Mouse (Mus musculus) kidney, embryonic 14.5 days (tissue): ENCODE data around the gene Daam1. TPM values are rescaled to one million over a fixed set of nuclear protein-coding genes. Genes with fewer than 3 reads are reported as not detected.

Experiments used
- ATAC-seq: fragments of 200-750 bp; cut with Nextera tagmentation; 2 replicates; pipeline ENCODE4 v1.8.0; 2017; ENCODE audit warnings: moderate number of reproducible peaks, mild to moderate bottlenecking, moderate TSS enrichment, moderate library complexity; ENCODE audit not compliant: low FRiP score, low TSS enrichment
- H3K27ac ChIP-seq: fragments of 300-500 bp; sonication (generic); 2 replicates; pipeline ENCODE4 v1.5.1; 2014; ENCODE audit warnings: low read depth, mild to moderate bottlenecking, low read length, moderate library complexity, mixed read lengths
- H3K27me3 ChIP-seq: fragments of 300-500 bp; sonication (generic); 2 replicates; pipeline ENCODE4 v1.6.1; 2014; ENCODE audit warnings: mild to moderate bottlenecking, low read length; ENCODE audit not compliant: control insufficient read depth, insufficient read depth
- H3K36me3 ChIP-seq: fragments of 300-500 bp; sonication (generic); 2 replicates; pipeline ENCODE4 v1.6.1; 2014; ENCODE audit warnings: low read length, mixed read lengths; ENCODE audit not compliant: control insufficient read depth, insufficient read depth
- H3K4me1 ChIP-seq: fragments of 300-500 bp; sonication (generic); 2 replicates; pipeline ENCODE4 v1.6.1; 2014; ENCODE audit warnings: low read length, mixed read lengths; ENCODE audit not compliant: control insufficient read depth, insufficient read depth
- H3K4me2 ChIP-seq: fragments of 300-500 bp; sonication (generic); replicated peaks from 2 replicates; pipeline ENCODE4 v1.6.1; 2014; ENCODE audit warnings: low read depth, mild to moderate bottlenecking, low read length
- H3K4me3 ChIP-seq: fragments of 300-500 bp; sonication (generic); 2 replicates; pipeline ENCODE4 v1.5.1; 2014; ENCODE audit warnings: mild to moderate bottlenecking, low read length
- H3K9ac ChIP-seq: fragments of 300-500 bp; sonication (generic); 2 replicates; pipeline ENCODE4 v1.6.1; 2014; ENCODE audit warnings: low read depth, mild to moderate bottlenecking, low read length, moderate library complexity
- H3K9me3 ChIP-seq: fragments of 300-500 bp; sonication (generic); 2 replicates; pipeline ENCODE4 v1.6.1; 2016; ENCODE audit warnings: low read length; ENCODE audit not compliant: control insufficient read depth
- WGBS: fragments of 180-500 bp; shearing (Covaris S2); extraction: QIAGEN DNeasy Blood & Tissue Kit; methylation state at CpG from one replicate; pipeline ENCODE4 v1.1.7; 2014; 5-methylcytosine and 5-hydroxymethylcytosine counted together
- polyA plus RNA-seq: library from polyadenylated mRNA; unstranded; fragments of >200 nt; fragmentation: Nextera tagmentation; extraction: Ambion mirVana; gene quantifications from 2 replicates; pipeline ENCODE4 v1.2.1, GENCODE M21; 2014

Gene Daam1
- polyA plus RNA-seq, 1 experiment from 2014 or later = 13.0 TPM

DNA sequence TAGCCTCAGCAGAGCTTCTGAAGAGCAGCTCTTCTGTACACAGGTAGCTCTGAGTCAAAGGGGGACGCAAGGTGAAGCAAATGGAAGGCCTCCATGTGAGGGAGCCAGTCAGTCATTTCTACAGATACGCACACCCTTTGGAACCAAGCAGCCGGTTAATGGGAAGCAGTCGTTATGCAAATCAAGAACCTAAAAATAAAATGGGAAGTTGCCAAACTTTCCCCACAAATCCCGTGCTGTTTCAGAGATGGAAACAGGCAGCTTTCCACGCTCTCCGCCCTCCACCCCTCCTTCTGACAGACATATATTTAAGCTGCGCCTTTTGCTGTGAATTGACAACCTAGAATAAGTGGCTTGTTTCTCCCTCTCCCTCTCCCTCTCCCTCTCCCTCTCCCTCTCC, 150.4 kb downstream of the Daam1 start:
- WGBS = 82% methylated on average over 8 of the region's 8 CpGs
- H3K27ac ChIP-seq = no peak overlapping the region
- no peak overlapping the region for H3K9ac ChIP-seq
- H3K36me3 ChIP-seq = peaks cover 20% of the 10 kb centered on the region
- no peak for ATAC-seq
- no peaks in the 10 kb centered on the region for H3K9me3 ChIP-seq
- H3K4me3 ChIP-seq = no peak overlapping the region
- H3K4me2 ChIP-seq = no peak overlapping the region
- 0 out of 2 replicates have a peak, but pooled peaks cover 7% of the 10 kb centered on the region for H3K4me1 ChIP-seq
- H3K27me3 ChIP-seq = no peaks in the 10 kb centered on the region

- Histone ChIP-seq H3K9me3 (no peaks in the 10 kb centered on the region), H3K4me2 (no peak overlapping the region), H3K36me3 (peaks cover 24% of the 10 kb centered on the region), H3K4me1 (0 out of 2 replicates have a peak, but pooled peaks cover 6% of the 10 kb centered on the region), H3K27me3 (no peaks in the 10 kb centered on the region), H3K9ac (no peak overlapping the region), H3K4me3 (no peak overlapping the region), H3K27ac (no peak overlapping the region)
- WGBS = 84% methylated on average over 5 of the region's 5 CpGs
- ATAC-seq = no peak
Observed at GRCm38 (mm10) chr12:71981791-71982190, 150.9 kb downstream of the Daam1 start.

DNA sequence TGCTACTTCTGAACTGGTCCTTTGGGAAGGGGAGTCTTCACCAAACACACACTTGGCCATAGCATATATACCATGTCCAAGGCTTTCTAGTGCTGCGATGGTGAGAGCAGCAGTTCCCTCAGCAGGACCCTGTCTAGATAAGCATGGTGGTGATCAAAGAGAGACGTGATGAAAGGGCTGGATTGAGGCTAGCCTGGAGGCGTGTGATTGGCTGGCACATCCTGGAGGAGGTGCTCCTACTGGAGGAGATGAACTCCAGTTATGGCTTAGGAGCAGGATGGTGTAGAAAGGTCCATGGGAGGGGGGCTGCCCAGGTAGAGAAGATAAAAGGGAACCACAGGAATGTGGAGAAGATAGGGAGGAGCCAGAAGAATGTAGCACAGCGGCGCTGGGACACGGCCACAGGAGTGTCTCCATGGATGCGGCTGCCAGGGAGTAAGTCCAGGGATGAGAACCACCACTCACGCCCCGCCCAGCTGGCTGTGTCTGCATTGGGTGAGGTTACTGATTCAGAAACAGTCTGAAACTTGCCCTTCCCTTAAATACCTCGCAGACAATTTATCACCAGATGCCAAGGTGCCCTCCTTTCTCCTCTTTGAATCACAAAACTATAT, 152.3 kb downstream of the Daam1 start:
- peaks cover 24% of the 10 kb centered on the region for H3K36me3 ChIP-seq
- H3K4me3 ChIP-seq = no peak overlapping the region
- no peak overlapping the region for H3K9ac ChIP-seq
- H3K9me3 ChIP-seq = no peaks in the 10 kb centered on the region
- ATAC-seq = no peak
- H3K4me2 ChIP-seq = no peak overlapping the region
- WGBS = 87% methylated on average over 10 of the region's 10 CpGs
- H3K27me3 ChIP-seq = no peaks in the 10 kb centered on the region
- 0 out of 2 replicates have a peak, but pooled peaks cover 3% of the 10 kb centered on the region for H3K4me1 ChIP-seq
- H3K27ac ChIP-seq = no peak overlapping the region

DNA sequence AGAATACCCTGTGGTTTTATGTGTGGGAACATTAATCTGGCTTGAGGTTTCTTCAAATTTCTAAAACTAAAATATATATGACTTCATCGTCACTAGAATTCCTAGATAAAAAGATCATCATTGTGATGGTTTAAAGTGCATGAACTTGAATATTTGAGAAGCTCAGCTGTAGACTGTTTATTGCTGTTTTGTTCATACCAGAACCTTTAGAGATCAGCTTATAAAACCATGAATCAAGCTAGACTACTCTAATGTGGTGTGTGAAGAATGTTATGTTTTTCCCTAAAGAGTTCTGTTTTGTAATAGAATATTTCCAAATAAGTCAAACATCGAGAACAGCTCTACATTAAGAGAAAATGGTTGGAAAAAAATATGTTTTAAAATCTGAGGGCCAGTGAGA, 156.3 kb downstream of the Daam1 start:
- Histone ChIP-seq H3K27me3 (no peaks in the 10 kb centered on the region), H3K9me3 (no peaks in the 10 kb centered on the region), H3K4me2 (no peak overlapping the region), H3K27ac (no peak overlapping the region), H3K9ac (no peak overlapping the region), H3K4me3 (no peak overlapping the region), H3K4me1 (no peaks in the 10 kb centered on the region), H3K36me3 (peaks cover 31% of the 10 kb centered on the region; the same call in 1 of the 2 replicates)
- WGBS = 89% methylated on average over 2 of the region's 2 CpGs
- ATAC-seq = no peak

DNA sequence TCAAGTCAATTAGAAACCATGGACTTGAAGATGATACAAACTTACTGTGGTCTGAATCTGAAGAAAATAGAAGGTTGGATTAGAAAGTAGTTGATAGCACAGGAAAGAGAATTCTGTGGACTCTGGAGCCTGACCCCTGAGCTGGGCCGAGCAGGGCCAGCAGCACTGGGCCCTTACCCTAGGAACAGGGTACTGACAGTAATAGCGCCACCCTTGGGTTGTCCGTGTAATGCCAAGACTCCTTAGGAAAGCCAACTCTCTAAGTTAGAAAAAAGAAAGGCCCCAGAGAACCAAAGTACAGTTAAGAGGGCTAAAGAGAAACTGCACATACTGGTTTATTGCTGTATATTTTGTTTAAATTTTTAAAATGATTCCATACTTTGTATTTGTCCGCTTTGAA, 157.0 kb downstream of the Daam1 start:
- ATAC-seq = no peak
- Histone ChIP-seq H3K4me3 (no peak overlapping the region), H3K27ac (no peak overlapping the region), H3K9ac (no peak overlapping the region), H3K36me3 (peaks cover 36% of the 10 kb centered on the region), H3K9me3 (no peaks in the 10 kb centered on the region), H3K27me3 (no peaks in the 10 kb centered on the region), H3K4me2 (no peak overlapping the region), H3K4me1 (no peaks in the 10 kb centered on the region)
- 89% methylated on average over 4 of the region's 4 CpGs for WGBS

- 94% methylated on average over 17 of the region's 17 CpGs for WGBS
- ATAC-seq = no peak
- Histone ChIP-seq H3K36me3 (peaks cover 30% of the 10 kb centered on the region), H3K27me3 (no peaks in the 10 kb centered on the region), H3K4me1 (no peaks in the 10 kb centered on the region), H3K27ac (no peak overlapping the region), H3K9me3 (no peaks in the 10 kb centered on the region), H3K4me2 (no peak overlapping the region), H3K9ac (no peak overlapping the region), H3K4me3 (no peak overlapping the region)
Observed at GRCm38 (mm10) chr12:71989596-71989995, 158.7 kb downstream of the Daam1 start.

DNA sequence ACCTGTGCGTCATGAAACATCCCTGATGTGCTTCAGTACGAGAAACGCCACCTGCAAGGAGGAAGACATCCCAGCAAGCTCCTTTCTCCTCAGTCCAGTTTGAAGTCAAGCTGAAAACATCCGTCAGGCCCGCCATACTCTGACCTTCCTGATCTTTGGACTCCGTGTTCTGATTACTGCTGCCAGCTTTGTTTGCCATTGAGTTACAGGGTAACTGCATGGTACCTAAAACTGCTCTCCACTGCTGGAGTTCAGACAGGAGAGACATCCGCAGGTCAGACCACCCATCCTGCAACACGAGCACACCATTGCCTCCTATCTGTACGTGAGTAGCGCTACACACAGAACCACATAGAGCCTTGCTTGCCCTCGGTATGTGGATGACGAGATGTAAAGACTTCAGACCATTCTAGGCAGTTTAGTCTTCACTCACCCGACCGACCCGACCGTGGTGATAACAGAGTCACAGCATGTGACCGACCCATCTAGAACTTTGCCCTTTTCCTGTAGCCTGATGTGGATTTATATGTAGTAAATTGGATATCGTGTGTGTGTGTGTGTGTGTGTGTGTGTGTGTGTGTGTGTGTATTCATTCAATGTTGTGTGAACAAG, 161.8 kb downstream of the Daam1 start:
- Histone ChIP-seq H3K36me3 (peaks cover 20% of the 10 kb centered on the region), H3K27ac (no peak overlapping the region)

GRCm38 (mm10) chr12:71995831-71996230, 165.0 kb downstream of the Daam1 start:
- Histone ChIP-seq H3K9me3 (no peaks in the 10 kb centered on the region), H3K4me2 (no peak overlapping the region), H3K27me3 (no peaks in the 10 kb centered on the region), H3K4me3 (no peak overlapping the region), H3K4me1 (no peaks in the 10 kb centered on the region), H3K9ac (no peak overlapping the region), H3K27ac (no peak overlapping the region), H3K36me3 (peaks cover 14% of the 10 kb centered on the region)
- no peak for ATAC-seq
- 88% methylated on average over 8 of the region's 8 CpGs for WGBS

More for the DNA sequence above, 161.8 kb downstream of the Daam1 start:
- H3K27me3 ChIP-seq = no peaks in the 10 kb centered on the region
- H3K4me3 ChIP-seq = no peak overlapping the region
- no peaks in the 10 kb centered on the region for H3K9me3 ChIP-seq
- H3K4me2 ChIP-seq = no peak overlapping the region
- no peak overlapping the region for H3K9ac ChIP-seq
- no peaks in the 10 kb centered on the region for H3K4me1 ChIP-seq
- ATAC-seq = no peak
- WGBS = 94% methylated on average over 18 of the region's 18 CpGs

GRCm38 (mm10) chr12:71996920-71997319, 166.0 kb downstream of the Daam1 start:
- peaks cover 8% of the 10 kb centered on the region for H3K36me3 ChIP-seq
- 71% methylated on average over 2 of the region's 2 CpGs for WGBS
- no peaks in the 10 kb centered on the region for H3K4me1 ChIP-seq
- no peak overlapping the region for H3K9ac ChIP-seq
- no peaks in the 10 kb centered on the region for H3K9me3 ChIP-seq
- no peak for ATAC-seq
- H3K27ac ChIP-seq = no peak overlapping the region
- no peak overlapping the region for H3K4me3 ChIP-seq
- no peaks in the 10 kb centered on the region for H3K27me3 ChIP-seq
- no peak overlapping the region for H3K4me2 ChIP-seq
